Mouse (Mus musculus) c-Kit-positive CD71-positive TER-119-positive erythroid progenitor cells, embryonic 14.5 days (primary cell): ENCODE data around the gene Ttc38.

Experiments
- DNase-seq: peaks from one replicate; pipeline ENCODE4 v3.0.0-alpha.2; 2013; ENCODE audit warnings: low spot score

Gene Ttc38

DNA sequence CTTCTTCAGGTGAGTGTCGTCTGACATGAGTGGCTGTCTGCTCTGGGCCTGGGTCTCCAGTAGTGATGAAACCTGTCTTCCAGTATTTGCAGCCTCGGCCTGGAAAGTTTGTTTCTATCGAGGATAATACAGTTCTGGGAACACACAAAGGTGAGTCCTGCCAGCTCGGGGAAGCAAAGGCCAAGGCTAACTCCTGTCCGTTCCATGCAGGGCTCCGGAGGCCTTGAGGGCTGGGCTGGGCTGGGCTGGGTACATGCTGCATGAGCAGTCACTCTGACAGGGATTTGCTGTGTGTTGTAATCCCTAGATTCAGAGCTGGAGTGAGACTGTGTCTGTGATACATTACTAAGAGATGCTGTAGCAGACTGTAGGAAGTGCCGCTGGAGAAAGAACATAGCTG, 61.8 kb downstream of the Ttc38 start:
- no peak for DNase-seq

DNA sequence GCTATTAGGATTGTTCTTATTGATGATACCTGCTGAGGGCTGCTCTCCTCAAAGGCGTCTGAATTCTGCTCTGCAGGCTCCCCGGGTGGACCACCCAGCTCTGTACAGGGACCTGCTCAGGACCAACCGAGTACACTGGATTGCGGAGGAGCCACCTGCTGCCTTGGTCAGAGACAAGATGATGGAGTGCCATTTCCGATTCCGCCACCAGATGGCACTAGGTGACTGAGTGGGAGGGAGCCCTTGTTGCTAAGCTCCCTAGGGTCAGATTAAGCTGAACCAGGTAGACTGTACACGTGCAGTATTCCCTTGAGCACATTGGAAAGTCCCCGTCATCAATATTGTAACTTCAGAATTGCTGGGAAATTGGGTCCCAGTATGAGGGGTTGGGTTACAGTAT, 64.2 kb downstream of the Ttc38 start:
- peak; percentile 62 for DNase-seq

DNA sequence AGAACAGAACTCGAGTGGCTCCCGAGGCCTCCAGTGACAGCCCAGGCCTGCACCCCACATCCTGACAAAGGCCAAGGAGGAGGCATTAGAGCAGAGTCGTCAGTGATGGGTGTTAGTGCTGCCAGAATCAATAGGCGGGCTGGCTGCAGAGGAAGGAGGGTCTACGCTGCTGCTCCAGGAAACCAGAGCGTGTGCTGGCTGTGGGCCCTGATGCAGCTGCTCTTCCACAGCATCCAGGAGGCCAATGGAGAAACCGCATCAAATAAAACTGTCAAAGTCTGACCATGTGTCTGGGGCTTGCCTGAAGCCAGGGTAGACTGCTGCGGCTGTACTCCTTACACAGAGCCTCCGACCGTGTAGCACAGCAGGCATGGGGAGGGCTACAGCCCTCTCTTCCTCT, 65.0 kb downstream of the Ttc38 start:
- DNase-seq, result no peak

DNA sequence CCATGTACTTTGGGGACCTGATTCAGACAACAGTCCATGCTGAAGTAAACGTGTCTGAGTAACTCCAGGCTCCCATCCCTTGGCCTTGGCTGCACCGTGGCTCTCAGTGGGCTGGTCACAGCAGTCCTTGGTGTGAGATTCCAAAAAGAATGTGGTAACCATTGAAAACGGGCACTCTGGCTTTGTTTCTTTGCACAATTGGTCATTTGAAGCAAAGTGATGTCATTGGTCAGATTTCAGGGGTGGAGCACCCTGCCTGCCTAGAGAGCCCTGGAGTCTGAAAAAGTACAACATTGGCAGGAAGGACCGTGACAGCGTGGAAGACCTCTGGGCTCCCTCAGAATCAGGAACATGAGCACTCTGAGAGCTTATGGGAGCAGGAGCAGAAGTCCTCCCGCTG, 67.3 kb downstream of the Ttc38 start:
- no peak for DNase-seq

DNA sequence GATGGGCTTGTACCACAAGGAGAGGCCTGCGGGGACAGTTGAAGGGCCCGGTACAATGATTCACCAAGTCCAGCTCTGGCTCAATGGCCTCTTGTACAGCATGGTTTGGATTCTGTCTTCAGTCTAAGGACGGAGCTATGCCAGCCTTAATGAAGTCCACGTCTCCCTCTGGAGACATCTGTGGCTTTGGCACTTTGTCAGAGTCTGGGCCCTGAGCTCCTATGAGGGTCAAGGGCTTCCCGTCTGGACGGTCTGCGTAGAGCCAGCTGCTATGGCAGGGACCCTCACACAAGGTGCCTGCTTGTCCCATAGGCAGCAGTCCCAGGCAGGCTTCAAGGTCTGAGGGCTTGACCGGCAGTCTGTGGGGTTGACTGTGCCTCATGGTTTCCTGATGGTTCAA, 68.2 kb downstream of the Ttc38 start:
- no peak for DNase-seq

DNA sequence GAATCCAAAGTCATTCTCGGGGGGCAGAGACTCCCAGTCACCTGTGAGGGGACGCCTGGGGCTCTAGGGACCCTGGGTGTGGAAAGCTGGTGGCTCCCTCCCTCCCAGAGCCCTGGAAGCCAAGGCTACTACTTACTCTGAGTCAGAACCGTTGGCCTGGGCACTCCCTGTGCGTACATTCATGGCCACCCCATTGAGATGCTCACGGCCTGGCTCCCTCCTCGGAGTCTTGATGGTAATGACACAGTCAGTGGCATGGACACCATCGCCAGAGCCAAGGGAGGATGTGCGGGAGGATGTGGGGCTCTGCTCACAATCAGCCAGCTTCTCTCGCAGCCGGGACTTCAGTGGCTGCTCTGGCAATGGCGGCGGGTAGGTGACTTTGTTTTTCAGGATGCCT, 68.7 kb downstream of the Ttc38 start:
- DNase-seq, result no peak

DNA sequence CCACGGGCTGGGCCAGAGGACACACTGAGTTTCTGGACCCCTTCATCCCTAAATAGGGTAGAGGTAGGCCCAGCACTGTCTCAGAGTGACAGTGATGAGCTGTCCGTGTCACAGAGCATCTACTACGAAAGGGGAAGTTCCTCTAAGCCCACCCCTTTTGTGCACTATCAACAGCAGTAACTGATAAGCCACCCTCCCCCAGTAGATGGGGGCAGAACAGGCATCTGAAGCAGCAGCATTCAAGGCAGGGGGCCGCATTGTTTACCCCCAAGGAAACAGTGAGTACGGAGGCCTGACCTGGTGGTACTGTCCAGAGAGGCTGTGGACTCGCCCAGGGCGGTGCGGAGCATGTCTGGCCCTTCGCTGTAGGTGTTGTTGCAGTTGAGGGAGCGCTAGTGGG, 70.4 kb downstream of the Ttc38 start:
- no peak for DNase-seq

DNA sequence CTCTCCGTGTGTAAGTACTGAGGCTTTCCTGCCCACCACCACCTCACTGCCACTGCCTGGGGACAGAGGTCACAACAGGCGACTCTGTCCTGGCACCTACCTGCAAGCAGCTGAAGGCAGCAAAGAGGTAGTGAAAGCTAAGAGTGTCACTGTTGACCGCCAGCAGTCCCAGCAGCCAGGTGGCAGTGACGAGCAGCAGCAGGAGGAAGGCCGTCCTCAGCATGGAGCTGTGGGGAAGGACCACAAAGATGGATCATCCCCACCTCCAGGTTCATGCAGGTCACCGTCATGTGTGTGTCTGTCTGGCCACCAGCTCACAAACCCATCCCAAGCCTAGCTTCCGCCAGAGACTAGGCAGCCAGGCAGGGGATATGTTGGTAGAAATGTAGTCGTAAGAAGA, 71.7 kb downstream of the Ttc38 start:
- no peak for DNase-seq
